Mouse (Mus musculus): ENCODE measurements around the gene Foxp4. TPM values are rescaled to one million over a fixed set of nuclear protein-coding genes. Genes with fewer than 3 reads are reported as not detected.
"Not testable (repeated sequence)": the region's sequence is repeated elsewhere in the genome, so short reads cannot be mapped to it uniquely, and the experiment has no call there.

Foxp4 gene
- polyA plus RNA-seq, 1 experiment from 2014 or later = 35.1 TPM

DNA sequence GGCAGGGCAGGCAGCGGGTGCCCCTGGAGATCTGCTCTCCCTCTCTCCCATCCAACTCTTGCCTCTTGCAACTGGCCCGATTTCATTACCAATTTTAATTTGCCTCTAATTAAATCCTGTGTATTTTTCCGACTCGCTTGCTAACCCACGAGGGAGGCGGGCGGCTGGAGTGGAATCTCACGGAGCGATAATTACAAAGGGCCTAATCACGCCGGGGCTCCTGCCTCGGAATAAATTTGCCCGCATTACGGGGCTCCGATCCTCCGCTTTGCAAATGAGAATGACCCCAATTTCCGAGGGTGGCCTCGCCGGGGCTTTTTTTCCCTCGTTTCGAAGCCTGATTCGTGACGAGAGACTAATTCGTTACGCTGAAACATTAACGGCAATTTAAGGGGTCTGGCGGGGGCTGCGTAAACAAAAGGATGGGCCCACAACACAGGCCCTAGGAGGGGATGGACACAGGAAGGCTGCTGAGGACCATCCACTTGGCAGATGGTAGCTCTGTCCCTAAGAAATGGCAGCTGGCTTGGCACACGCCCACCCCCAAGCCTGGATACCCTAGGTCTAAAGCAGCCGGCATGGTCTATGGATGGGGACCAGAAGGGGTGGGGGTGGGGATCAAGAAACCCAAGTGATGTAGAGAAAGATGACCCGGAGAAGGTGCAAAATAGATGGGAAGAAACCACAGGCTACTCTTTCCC is 52.0 kb downstream of the Foxp4 start:
- WGBS = 79% methylated on average over 31 of the region's 31 CpGs
- Histone ChIP-seq H3K27me3 (0 out of 2 replicates have a peak, but pooled peaks cover 4% of the 10 kb centered on the region), H3K4me2 (no peak overlapping the region), H3K36me3 (peaks cover 100% of the 10 kb centered on the region), H3K9ac (replicated peaks) (no peak overlapping the region), H3K4me1 (replicated peaks) (peaks cover 28% of the 10 kb centered on the region), H3K9me3 (no peaks in the 10 kb centered on the region), H3K4me3 (replicated peaks) (no peak overlapping the region), H3K27ac (no peak overlapping the region)
- no peak for ATAC-seq (ENCODE audit: insufficient number of reproducible peaks, insufficient read depth, low FRiP score, low TSS enrichment, low read depth)

DNA sequence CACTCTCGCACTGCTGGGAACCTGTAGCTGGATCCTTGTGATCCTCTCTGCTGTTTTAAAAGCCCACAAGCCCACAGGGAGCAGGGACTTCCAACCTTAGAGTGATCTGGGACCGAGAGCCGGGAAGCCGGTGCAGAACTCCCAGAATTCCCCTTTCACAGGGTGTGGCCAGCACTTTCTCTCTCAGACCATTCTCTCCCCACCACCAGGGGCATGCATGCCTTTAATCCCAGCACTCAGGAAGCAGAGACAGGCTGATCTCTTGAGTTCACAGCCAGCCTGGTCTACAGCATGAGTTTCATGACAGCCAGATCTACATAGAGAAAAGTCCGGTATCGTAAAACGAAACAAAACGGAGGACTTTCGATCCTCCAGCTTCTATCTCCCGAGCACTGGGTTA is 54.6 kb downstream of the Foxp4 start:
- H3K9ac ChIP-seq (replicated peaks) = no peak overlapping the region
- H3K27me3 ChIP-seq = peaks cover 3% of the 10 kb centered on the region; the same call in 1 of the 2 replicates
- H3K9me3 ChIP-seq = no peaks in the 10 kb centered on the region
- H3K4me2 ChIP-seq = no peak overlapping the region
- H3K4me1 ChIP-seq (replicated peaks) = peaks cover 18% of the 10 kb centered on the region
- no peak for ATAC-seq (ENCODE audit: insufficient number of reproducible peaks, insufficient read depth, low FRiP score, low TSS enrichment, low read depth)
- no peak overlapping the region for H3K4me3 ChIP-seq (replicated peaks)
- no peak overlapping the region for H3K27ac ChIP-seq
- 89% methylated on average over 10 of the region's 10 CpGs for WGBS
- peaks cover 86% of the 10 kb centered on the region for H3K36me3 ChIP-seq

DNA sequence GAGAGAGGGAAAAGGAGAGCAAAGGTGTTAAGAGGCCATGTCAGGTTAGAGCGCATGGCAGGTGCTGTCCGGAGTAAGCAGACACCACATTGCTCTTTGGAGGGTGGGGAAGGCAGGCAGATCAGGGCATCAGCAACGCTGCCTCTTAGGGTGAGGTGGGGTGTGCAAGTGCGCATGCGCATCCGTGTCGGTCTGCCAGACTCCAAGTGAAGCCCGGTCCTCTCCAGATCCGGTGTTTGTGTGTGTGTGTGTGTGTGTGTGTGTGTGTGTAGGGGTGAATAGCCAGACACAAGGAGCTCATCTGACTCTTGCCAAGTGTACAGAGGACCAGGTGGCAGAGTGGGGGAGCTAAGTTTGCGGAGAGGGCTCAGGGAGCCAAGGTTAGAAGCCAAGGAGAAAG is 58.4 kb downstream of the Foxp4 start:
- Histone ChIP-seq H3K27ac (peak overlapping the region; percentile 13; the same call in 1 of the 2 replicates), H3K9ac (replicated peaks) (no peak overlapping the region), H3K9me3 (no peaks in the 10 kb centered on the region), H3K4me1 (replicated peaks) (peaks cover 20% of the 10 kb centered on the region), H3K4me2 (no peak overlapping the region), H3K27me3 (peaks cover 3% of the 10 kb centered on the region), H3K36me3 (peaks cover 48% of the 10 kb centered on the region), H3K4me3 (replicated peaks) (no peak overlapping the region)
- WGBS = 66% methylated on average over 10 of the region's 10 CpGs
- ATAC-seq (ENCODE audit: insufficient number of reproducible peaks, insufficient read depth, low FRiP score, low TSS enrichment, low read depth) = no peak

DNA sequence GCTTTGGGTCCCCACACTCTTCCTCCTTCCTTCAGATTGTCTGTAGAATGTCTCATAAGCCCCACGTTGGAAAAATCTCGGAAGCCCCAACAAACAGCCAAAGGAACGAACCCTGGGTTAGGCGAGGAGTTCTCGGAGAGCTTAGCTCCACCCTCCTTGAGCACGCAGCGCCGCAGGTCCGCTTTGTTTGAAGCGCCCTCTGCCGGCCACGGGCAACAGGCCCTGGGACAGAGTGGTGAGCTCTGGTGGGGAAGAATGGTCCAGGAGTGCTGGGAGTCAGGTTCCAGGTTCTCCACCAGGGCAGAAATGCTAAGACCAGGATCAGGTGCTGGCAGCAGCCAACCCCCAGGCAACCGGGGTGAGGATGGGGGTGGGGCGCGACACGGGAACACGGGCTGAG is 59.9 kb downstream of the Foxp4 start:
- Histone ChIP-seq H3K4me1 (replicated peaks) (peaks cover 24% of the 10 kb centered on the region), H3K4me3 (replicated peaks) (no peak overlapping the region), H3K9me3 (no peaks in the 10 kb centered on the region), H3K27me3 (peaks cover 3% of the 10 kb centered on the region), H3K9ac (replicated peaks) (0 out of 2 replicates have a peak overlapping the region, but pooled peaks have one; percentile 23), H3K27ac (peak overlapping the region; percentile 82; the same call in 1 of the 2 replicates), H3K4me2 (peak overlapping the region; percentile 40), H3K36me3 (peaks cover 32% of the 10 kb centered on the region)
- 2% methylated on average over 17 of the region's 17 CpGs for WGBS
- ATAC-seq (ENCODE audit: insufficient number of reproducible peaks, insufficient read depth, low FRiP score, low TSS enrichment, low read depth) = peak; percentile 57

DNA sequence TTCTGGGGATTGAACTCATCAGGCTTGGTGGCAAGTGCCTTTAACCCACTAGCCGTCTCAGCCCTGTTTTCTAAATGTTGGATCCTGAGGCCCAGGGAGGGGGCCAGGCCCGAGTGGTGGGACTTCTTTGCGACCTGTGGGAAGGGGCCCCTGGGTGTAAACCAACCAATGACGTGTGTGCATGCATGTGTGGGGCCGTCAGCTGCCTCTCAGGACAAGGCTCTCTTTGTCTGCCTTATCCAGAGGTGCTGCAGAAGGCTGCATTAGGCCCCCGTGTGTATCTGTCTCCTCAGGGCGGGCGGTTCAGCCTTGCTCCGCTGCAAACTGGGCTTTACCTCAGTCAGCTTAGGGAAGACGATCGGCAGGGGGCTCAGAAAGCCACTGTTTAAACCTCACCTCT is 61.0 kb downstream of the Foxp4 start:
- Histone ChIP-seq H3K4me1 (replicated peaks) (peaks cover 24% of the 10 kb centered on the region), H3K9ac (replicated peaks) (0 out of 2 replicates have a peak overlapping the region, but pooled peaks have one; percentile 18), H3K27me3 (no peaks in the 10 kb centered on the region; the same call in none of the 2 replicates), H3K4me2 (peak overlapping the region; percentile 23; the same call in 1 of the 2 replicates), H3K36me3 (peaks cover 22% of the 10 kb centered on the region), H3K4me3 (replicated peaks) (no peak overlapping the region), H3K9me3 (no peaks in the 10 kb centered on the region), H3K27ac (peak overlapping the region; percentile 82)
- peak; percentile 53 for ATAC-seq (ENCODE audit: insufficient number of reproducible peaks, insufficient read depth, low FRiP score, low TSS enrichment, low read depth)
- 21% methylated on average over 11 of the region's 11 CpGs for WGBS

DNA sequence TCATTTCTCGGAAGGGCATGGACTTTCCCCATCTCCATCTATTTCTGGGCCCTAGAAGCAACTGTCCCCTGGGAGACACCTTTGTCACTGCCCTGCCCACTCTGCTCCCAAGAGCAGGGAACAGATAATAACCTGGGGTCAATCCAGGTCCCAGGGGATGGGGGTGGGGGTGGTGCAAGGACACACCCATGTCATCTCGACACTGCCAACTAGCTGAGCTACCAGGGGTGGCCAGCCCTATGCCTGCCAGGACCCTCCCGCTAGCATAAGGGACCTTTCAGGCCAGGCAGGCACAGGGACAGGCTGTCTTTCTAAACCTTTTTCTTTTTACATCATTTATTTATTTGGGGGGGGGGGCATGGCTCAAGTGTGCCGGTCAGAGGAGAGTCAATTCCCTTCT is 61.4 kb downstream of the Foxp4 start:
- Histone ChIP-seq H3K9me3 (no peaks in the 10 kb centered on the region), H3K27me3 (no peaks in the 10 kb centered on the region; the same call in none of the 2 replicates), H3K4me2 (peak overlapping the region; percentile 23), H3K4me1 (replicated peaks) (peaks cover 21% of the 10 kb centered on the region), H3K9ac (replicated peaks) (no peak overlapping the region), H3K27ac (peak overlapping the region; percentile 82), H3K4me3 (replicated peaks) (no peak overlapping the region), H3K36me3 (peaks cover 17% of the 10 kb centered on the region)
- no peak for ATAC-seq (ENCODE audit: insufficient number of reproducible peaks, insufficient read depth, low FRiP score, low TSS enrichment, low read depth)
- WGBS = 58% methylated on average over 4 of the region's 4 CpGs

DNA sequence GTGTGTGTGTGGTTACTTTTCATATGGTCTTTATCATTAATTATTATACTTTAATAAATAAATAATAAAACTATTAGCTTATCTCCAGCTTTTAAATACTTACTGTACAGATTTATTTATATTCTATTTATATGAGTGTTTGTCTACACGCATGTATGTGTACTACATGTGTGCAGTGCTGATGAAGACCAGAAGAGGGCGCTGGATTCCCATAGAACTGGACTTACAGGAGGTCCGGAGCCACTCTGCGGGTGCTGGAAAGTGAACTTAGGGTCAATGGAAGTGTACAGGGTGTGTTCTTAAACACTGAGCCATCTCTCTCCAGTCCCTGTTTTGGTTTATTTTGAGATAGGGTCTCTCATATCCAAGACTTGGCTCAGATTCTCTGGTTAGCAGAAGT is 68.9 kb downstream of the Foxp4 start:
- Histone ChIP-seq H3K27me3 (no peaks in the 10 kb centered on the region; the same call in 1 of the 2 replicates), H3K4me2 (no peak overlapping the region), H3K9ac (replicated peaks) (no peak overlapping the region), H3K36me3 (no peaks in the 10 kb centered on the region), H3K4me1 (replicated peaks) (peaks cover 12% of the 10 kb centered on the region), H3K9me3 (peaks cover 5% of the 10 kb centered on the region; the same call in 1 of the 2 replicates), H3K27ac (no peak overlapping the region), H3K4me3 (replicated peaks) (no peak overlapping the region)
- ATAC-seq (ENCODE audit: insufficient number of reproducible peaks, insufficient read depth, low FRiP score, low TSS enrichment, low read depth) = no peak
- 78% methylated on average over 4 of the region's 4 CpGs for WGBS

DNA sequence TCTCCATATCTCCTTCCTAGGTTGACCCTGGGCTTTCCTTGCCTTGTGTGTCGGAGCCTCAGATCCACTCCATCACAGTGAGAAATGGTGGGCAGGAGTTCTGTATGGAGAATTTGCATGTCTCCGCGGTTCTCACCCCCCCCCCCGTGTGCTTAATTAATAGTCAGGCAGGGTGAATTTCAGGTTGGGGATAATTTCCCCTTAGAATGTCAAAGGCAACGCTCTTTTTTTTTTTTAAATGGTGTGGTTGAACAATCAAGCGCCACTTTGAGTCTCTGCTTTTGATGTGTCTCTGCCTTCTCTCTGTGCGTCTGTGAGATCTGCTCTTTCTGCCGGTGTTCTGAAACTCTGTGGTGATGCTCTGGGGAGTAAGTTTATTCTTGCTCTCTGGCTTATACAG is 69.5 kb downstream of the Foxp4 start:
- Histone ChIP-seq H3K4me2 (no peak overlapping the region), H3K4me3 (replicated peaks) (no peak overlapping the region), H3K36me3 (no peaks in the 10 kb centered on the region), H3K9ac (replicated peaks) (no peak overlapping the region), H3K9me3 (peaks cover 5% of the 10 kb centered on the region; the same call in 1 of the 2 replicates), H3K27ac (no peak overlapping the region), H3K4me1 (replicated peaks) (peaks cover 9% of the 10 kb centered on the region), H3K27me3 (no peaks in the 10 kb centered on the region; the same call in 1 of the 2 replicates)
- 79% methylated on average over 8 of the region's 8 CpGs for WGBS
- ATAC-seq (ENCODE audit: insufficient number of reproducible peaks, insufficient read depth, low FRiP score, low TSS enrichment, low read depth) = no peak

DNA sequence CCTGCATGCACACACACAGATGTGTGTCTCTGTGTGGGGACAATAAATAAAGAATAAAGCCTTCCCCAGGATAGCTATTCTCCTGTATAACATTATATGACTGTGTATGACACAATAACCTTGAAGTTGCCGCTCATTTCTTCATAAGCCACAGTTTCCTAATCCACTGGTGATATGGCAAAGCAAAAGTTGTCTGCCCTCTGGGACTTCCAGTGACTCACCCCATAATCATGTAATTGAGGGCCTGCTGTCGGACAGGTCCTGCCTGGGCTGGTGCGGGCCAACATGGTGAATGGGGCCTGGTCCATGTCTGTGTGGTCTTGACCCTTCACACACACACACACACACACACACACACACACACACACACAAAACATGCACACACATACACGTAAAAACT is 70.7 kb downstream of the Foxp4 start:
- Histone ChIP-seq H3K4me1 (replicated peaks) (peaks cover 9% of the 10 kb centered on the region), H3K27ac (no peak overlapping the region), H3K4me2 (no peak overlapping the region), H3K27me3 (no peaks in the 10 kb centered on the region; the same call in 1 of the 2 replicates), H3K4me3 (replicated peaks) (no peak overlapping the region), H3K36me3 (no peaks in the 10 kb centered on the region), H3K9ac (replicated peaks) (no peak overlapping the region), H3K9me3 (peaks cover 5% of the 10 kb centered on the region; the same call in 1 of the 2 replicates)
- no peak for ATAC-seq (ENCODE audit: insufficient number of reproducible peaks, insufficient read depth, low FRiP score, low TSS enrichment, low read depth)
- WGBS = 86% methylated on average over 4 of the region's 4 CpGs

DNA sequence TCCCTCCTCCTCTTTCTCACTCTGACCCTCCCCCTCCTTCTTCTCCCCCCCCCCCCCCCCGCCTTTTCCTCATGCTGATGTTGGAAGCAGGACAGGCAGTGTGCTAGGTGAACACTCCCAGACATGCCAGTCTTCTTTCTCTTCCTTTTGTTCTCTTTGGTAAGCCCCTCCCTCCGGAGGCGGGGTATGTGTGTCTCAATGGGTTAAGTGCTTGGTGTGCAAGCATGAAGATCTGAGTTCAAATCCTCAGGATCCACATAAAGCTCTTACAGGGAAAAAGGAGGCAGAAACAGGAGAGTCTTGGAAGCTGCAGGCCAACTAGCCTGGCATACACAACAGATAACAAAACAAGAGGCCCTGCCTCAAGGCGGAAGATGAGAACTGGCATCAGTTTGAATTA is 71.1 kb downstream of the Foxp4 start:
- no peak for ATAC-seq (ENCODE audit: insufficient number of reproducible peaks, insufficient read depth, low FRiP score, low TSS enrichment, low read depth)
- Histone ChIP-seq H3K4me1 (replicated peaks) (peaks cover 9% of the 10 kb centered on the region), H3K9ac (replicated peaks) (no peak overlapping the region), H3K4me3 (replicated peaks) (no peak overlapping the region), H3K9me3 (peaks cover 5% of the 10 kb centered on the region; the same call in 1 of the 2 replicates), H3K27ac (no peak overlapping the region), H3K4me2 (no peak overlapping the region), H3K27me3 (no peaks in the 10 kb centered on the region; the same call in 1 of the 2 replicates), H3K36me3 (no peaks in the 10 kb centered on the region)
- 95% methylated on average over 3 of the region's 4 CpGs for WGBS

DNA sequence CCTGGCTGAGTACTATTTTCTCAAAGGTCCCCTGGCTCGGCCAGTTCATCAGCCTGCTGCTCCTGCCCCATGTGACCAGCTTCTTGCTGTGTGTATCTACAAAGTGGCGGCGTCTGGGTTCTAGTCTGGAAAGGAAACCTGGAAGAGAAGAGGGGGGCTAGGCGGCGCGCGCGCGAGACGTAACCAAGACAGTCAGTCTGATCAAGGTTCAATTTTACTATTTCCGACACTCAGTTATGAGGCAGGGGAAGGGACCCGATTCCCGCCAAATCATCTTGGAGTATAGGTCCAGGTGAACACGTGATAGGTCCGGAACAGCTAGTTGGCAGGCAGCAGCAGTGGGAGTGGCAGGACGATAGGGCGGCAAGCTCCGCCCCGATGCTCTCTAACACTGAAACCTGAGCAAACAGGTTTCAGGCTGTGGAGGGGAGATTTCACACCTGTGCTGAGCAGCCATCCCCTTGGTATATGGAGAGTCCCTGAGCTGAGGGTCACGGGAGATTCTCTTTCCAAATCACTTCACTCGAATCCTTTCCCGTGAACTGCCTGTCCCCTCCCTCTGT is 72.6 kb downstream of the Foxp4 start:
- not testable (repeated sequence) for H3K36me3 ChIP-seq; H3K9me3 ChIP-seq; H3K27ac ChIP-seq; H3K4me1 ChIP-seq (replicated peaks); H3K9ac ChIP-seq (replicated peaks); H3K27me3 ChIP-seq
- peak; percentile 69 for ATAC-seq (ENCODE audit: insufficient number of reproducible peaks, insufficient read depth, low FRiP score, low TSS enrichment, low read depth)
- WGBS = 7% methylated on average over 22 of the region's 22 CpGs
- H3K4me2 ChIP-seq = peak overlapping the region; percentile 57
- peak overlapping the region; percentile 30 for H3K4me3 ChIP-seq (replicated peaks)

All from limb, embryonic 12.5 days (tissue).